Comparison of ENCODE assay signal across 27 mouse cellular contexts in genomic region chr1:193734014-193734763, GRCm38 (mm10).
DNase-seq lines count a peak whose midpoint lies in the region; ATAC-seq lines count a peak whose summit lies in the region.
"Had no signal": no experiment of that assay in that cellular context is flagged by ENCODE, and none has a peak within 500 bp of the region (broad histone marks: within the 10 kb centered on the region; RNA-seq: fewer than 3 reads in every experiment).

No protein-coding gene starts in this region.

- H3K4me1 ChIP-seq in forebrain, embryonic 11.5 days (replicated peaks; ENCODE audit: control insufficient read depth, insufficient read depth, low read length) = peaks cover 6% of the 10 kb centered on the region
- H3K4me1 ChIP-seq in forebrain, embryonic 10.5 days = peaks cover 50% of the 10 kb centered on the region
- H3K4me1 ChIP-seq in neural tube, embryonic 11.5 days (ENCODE audit: control insufficient read depth, insufficient read depth, low read length) = peaks cover 13% of the 10 kb centered on the region
- peaks cover 30% of the 10 kb centered on the region for H3K4me1 ChIP-seq in neural tube, embryonic 15.5 days
- H3K4me1 ChIP-seq in midbrain, embryonic 11.5 days (ENCODE audit: control insufficient read depth, insufficient read depth, low read length) = peaks cover 42% of the 10 kb centered on the region
- H3K4me1 ChIP-seq in heart, embryonic 11.5 days (ENCODE audit: control insufficient read depth, insufficient read depth, low read length) = no peaks in the 10 kb centered on the region
- H3K4me1 ChIP-seq: heart, embryonic 15.5 days; limb, embryonic 15.5 days; liver, embryonic 15.5 days; lung, embryonic 15.5 days; megakaryocyte, embryonic 14.5 days had no signal

- no peak overlapping the region for H3K4me3 ChIP-seq in forebrain, embryonic 11.5 days (ENCODE audit: low read depth, low read length)
- no peak overlapping the region for H3K4me3 ChIP-seq in forebrain, embryonic 10.5 days
- H3K4me3 ChIP-seq in neural tube, embryonic 11.5 days (ENCODE audit: low read depth, low read length) = no peak overlapping the region
- H3K4me3 ChIP-seq in neural tube, embryonic 15.5 days (replicated peaks) = no peak overlapping the region
- no peak overlapping the region for H3K4me3 ChIP-seq in midbrain, embryonic 11.5 days (ENCODE audit: low read depth, low read length)
- H3K4me3 ChIP-seq in heart, embryonic 11.5 days (ENCODE audit: low read depth, low read length) = no peak overlapping the region
- H3K4me3 ChIP-seq: heart, embryonic 15.5 days; left cerebral cortex, adult 2 months; limb, embryonic 15.5 days; liver, embryonic 15.5 days; lung, embryonic 15.5 days; megakaryocyte, embryonic 14.5 days; myocyte had no signal

- ATAC-seq in forebrain, embryonic 11.5 days (replicated peaks; ENCODE audit: low FRiP score) = peak; percentile 68
- ATAC-seq in neural tube, embryonic 11.5 days (ENCODE audit: insufficient read depth, low FRiP score, low TSS enrichment) = 0 out of 2 replicates have a peak, but pooled peaks have one; percentile 29
- ATAC-seq in neural tube, embryonic 15.5 days (ENCODE audit: low FRiP score) = no peak
- ATAC-seq in midbrain, embryonic 11.5 days (ENCODE audit: low FRiP score) = peak; percentile 66
- ATAC-seq in heart, embryonic 11.5 days (replicated peaks; ENCODE audit: insufficient number of reproducible peaks, low FRiP score, low TSS enrichment) = no peak
- ATAC-seq: inflammation-experienced regulatory T-cells, adult 6 months had no signal

- H3K9me3 ChIP-seq in forebrain, embryonic 11.5 days (ENCODE audit: control insufficient read depth, low read length) = no peaks in the 10 kb centered on the region
- H3K9me3 ChIP-seq in forebrain, embryonic 10.5 days = no peaks in the 10 kb centered on the region
- H3K9me3 ChIP-seq in neural tube, embryonic 11.5 days (ENCODE audit: control insufficient read depth, low read length) = no peaks in the 10 kb centered on the region
- no peaks in the 10 kb centered on the region for H3K9me3 ChIP-seq in neural tube, embryonic 15.5 days (replicated peaks)
- no peaks in the 10 kb centered on the region for H3K9me3 ChIP-seq in midbrain, embryonic 11.5 days (ENCODE audit: control insufficient read depth, low read length)
- H3K9me3 ChIP-seq in heart, embryonic 11.5 days (replicated peaks; ENCODE audit: control insufficient read depth, low read length) = no peaks in the 10 kb centered on the region
- H3K9me3 ChIP-seq: heart, embryonic 15.5 days; limb, embryonic 15.5 days; liver, embryonic 15.5 days; lung, embryonic 15.5 days; megakaryocyte, embryonic 14.5 days had no signal

- 33% methylated on average over 4 of the region's 4 CpGs for WGBS in forebrain, embryonic 11.5 days
- 51% methylated on average over 4 of the region's 4 CpGs for WGBS in forebrain, embryonic 10.5 days
- 55% methylated on average over 4 of the region's 4 CpGs for WGBS in neural tube, embryonic 11.5 days
- WGBS in neural tube, embryonic 15.5 days = 55% methylated on average over 4 of the region's 4 CpGs
- WGBS in midbrain, embryonic 11.5 days = 40% methylated on average over 4 of the region's 4 CpGs
- 61% methylated on average over 4 of the region's 4 CpGs for WGBS in heart, embryonic 11.5 days (ENCODE audit: insufficient replicate concordance)

- H3K27me3 ChIP-seq in forebrain, embryonic 11.5 days (ENCODE audit: control insufficient read depth, insufficient read depth, low read length) = no peaks in the 10 kb centered on the region
- H3K27me3 ChIP-seq in forebrain, embryonic 10.5 days (ENCODE audit: poor library complexity, severe bottlenecking) = peaks cover 26% of the 10 kb centered on the region
- no peaks in the 10 kb centered on the region for H3K27me3 ChIP-seq in neural tube, embryonic 11.5 days (ENCODE audit: control insufficient read depth, insufficient read depth, low read length)
- H3K27me3 ChIP-seq in neural tube, embryonic 15.5 days (replicated peaks) = no peaks in the 10 kb centered on the region
- H3K27me3 ChIP-seq in midbrain, embryonic 11.5 days (ENCODE audit: control insufficient read depth, insufficient read depth, low read length) = no peaks in the 10 kb centered on the region
- no peaks in the 10 kb centered on the region for H3K27me3 ChIP-seq in heart, embryonic 11.5 days (ENCODE audit: control insufficient read depth, insufficient read depth, low read length)
- H3K27me3 ChIP-seq: heart, embryonic 15.5 days; limb, embryonic 15.5 days; liver, embryonic 15.5 days; lung, embryonic 15.5 days; megakaryocyte, embryonic 14.5 days had no signal

- 0 out of 2 replicates have a peak overlapping the region, but pooled peaks have one; percentile 43 for H3K27ac ChIP-seq in forebrain, embryonic 11.5 days (ENCODE audit: low read depth, low read length)
- no peak overlapping the region for H3K27ac ChIP-seq in forebrain, embryonic 10.5 days
- H3K27ac ChIP-seq in neural tube, embryonic 11.5 days (ENCODE audit: low read depth, low read length) = no peak overlapping the region
- H3K27ac ChIP-seq in neural tube, embryonic 15.5 days (replicated peaks) = no peak overlapping the region
- H3K27ac ChIP-seq in midbrain, embryonic 11.5 days (ENCODE audit: low read depth, low read length) = no peak overlapping the region; the same call in 1 of the 2 replicates
- no peak overlapping the region for H3K27ac ChIP-seq in heart, embryonic 11.5 days (ENCODE audit: low read depth, low read length)
- H3K27ac ChIP-seq: heart, embryonic 15.5 days; left cerebral cortex, adult 2 months; limb, embryonic 15.5 days; liver, embryonic 15.5 days; lung, embryonic 15.5 days had no signal

- H3K9ac ChIP-seq in forebrain, embryonic 11.5 days (ENCODE audit: low read length) = no peak overlapping the region
- H3K9ac ChIP-seq in neural tube, embryonic 11.5 days (ENCODE audit: low read length) = no peak overlapping the region
- H3K9ac ChIP-seq in neural tube, embryonic 15.5 days (replicated peaks) = no peak overlapping the region
- H3K9ac ChIP-seq in midbrain, embryonic 11.5 days (ENCODE audit: low read length) = no peak overlapping the region
- H3K9ac ChIP-seq in heart, embryonic 11.5 days (ENCODE audit: low read depth, low read length) = no peak overlapping the region
- H3K9ac ChIP-seq: heart, embryonic 15.5 days; limb, embryonic 15.5 days; liver, embryonic 15.5 days; lung, embryonic 15.5 days had no signal

- H3K4me2 ChIP-seq in forebrain, embryonic 11.5 days (ENCODE audit: low read depth, low read length, severe bottlenecking) = no peak overlapping the region
- no peak overlapping the region for H3K4me2 ChIP-seq in neural tube, embryonic 11.5 days (ENCODE audit: low read depth)
- no peak overlapping the region for H3K4me2 ChIP-seq in neural tube, embryonic 15.5 days
- H3K4me2 ChIP-seq in midbrain, embryonic 11.5 days = no peak overlapping the region
- no peak overlapping the region for H3K4me2 ChIP-seq in heart, embryonic 11.5 days
- H3K4me2 ChIP-seq: heart, embryonic 15.5 days; limb, embryonic 15.5 days; liver, embryonic 15.5 days; lung, embryonic 15.5 days had no signal

- no peaks in the 10 kb centered on the region for H3K36me3 ChIP-seq in forebrain, embryonic 11.5 days (ENCODE audit: control insufficient read depth, insufficient read depth, low read length)
- no peaks in the 10 kb centered on the region for H3K36me3 ChIP-seq in forebrain, embryonic 10.5 days (replicated peaks)
- H3K36me3 ChIP-seq in neural tube, embryonic 11.5 days (ENCODE audit: control insufficient read depth, insufficient read depth, low read length) = no peaks in the 10 kb centered on the region
- H3K36me3 ChIP-seq in neural tube, embryonic 15.5 days = no peaks in the 10 kb centered on the region
- H3K36me3 ChIP-seq in midbrain, embryonic 11.5 days (ENCODE audit: control insufficient read depth, insufficient read depth, low read length) = no peaks in the 10 kb centered on the region
- no peaks in the 10 kb centered on the region for H3K36me3 ChIP-seq in heart, embryonic 11.5 days (ENCODE audit: control insufficient read depth, insufficient read depth, low read length)
- H3K36me3 ChIP-seq: heart, embryonic 15.5 days; limb, embryonic 15.5 days; liver, embryonic 15.5 days; lung, embryonic 15.5 days had no signal

- DNase-seq in forebrain, embryonic 11.5 days (ENCODE audit: low spot score) = no peak
- DNase-seq in forebrain, embryonic 10.5 days (ENCODE audit: extremely low spot score, low spot score) = no peak
- DNase-seq in neural tube, embryonic 11.5 days (ENCODE audit: low spot score) = no peak
- DNase-seq in midbrain, embryonic 11.5 days (ENCODE audit: low spot score, missing footprints) = no peak
- peak; percentile 78 for DNase-seq in retina, embryonic 14.5 days (ENCODE audit: low spot score)
- no peak for DNase-seq in adrenal gland, postnatal 25 days
- DNase-seq: adrenal gland, postnatal 36 days; cerebellum, adult 11 months; cerebellum, adult 9-11 months; gastrocnemius, postnatal 36 days; heart, postnatal 36 days; kidney, adult 18-20 months; left cerebral cortex, postnatal 4 days; lung, postnatal 36 days; right cerebral cortex, adult 18-20 months; right cerebral cortex, postnatal 4 days; thymus, postnatal 25 days had no signal

Comparison
In these comparisons a context has a peak if more than half of its experiments do, and no peak if none do; other contexts are left out.
1. ATAC-seq: peak in forebrain, embryonic 11.5 days (single experiment), neural tube, embryonic 11.5 days (single experiment) and midbrain, embryonic 11.5 days (single experiment); none in neural tube, embryonic 15.5 days (single experiment) and heart, embryonic 11.5 days (single experiment).